Mouse (Mus musculus) hindbrain, embryonic 15.5 days (tissue): ENCODE results near the gene Tuba3a. TPM values are rescaled to one million over a fixed set of nuclear protein-coding genes. Genes with fewer than 3 reads are reported as not detected.
"Not testable (repeated sequence)": the region's sequence is repeated elsewhere in the genome, so short reads cannot be mapped to it uniquely, and the experiment has no call there.

Source experiments
- ATAC-seq: fragments of 200-750 bp; cut with Nextera tagmentation; 2 replicates; pipeline ENCODE4 v1.8.0; 2017; ENCODE audit warnings: low read depth, moderate number of reproducible peaks, moderate TSS enrichment; ENCODE audit not compliant: low FRiP score
- H3K27ac ChIP-seq: fragments of 300-500 bp; sonication (generic); replicated peaks from 2 replicates; pipeline ENCODE4 v1.5.1; 2015; ENCODE audit warnings: mild to moderate bottlenecking, inconsistent platforms
- H3K27me3 ChIP-seq: fragments of 300-500 bp; sonication (generic); 2 replicates; pipeline ENCODE4 v1.6.1; 2015; ENCODE audit warnings: control low read depth, inconsistent platforms
- H3K36me3 ChIP-seq: fragments of 300-500 bp; sonication (generic); 2 replicates; pipeline ENCODE4 v1.6.1; 2015; ENCODE audit warnings: control low read depth, inconsistent platforms
- H3K4me1 ChIP-seq: fragments of 300-500 bp; sonication (generic); replicated peaks from 2 replicates; pipeline ENCODE4 v1.6.1; 2015; ENCODE audit warnings: control low read depth, inconsistent platforms
- H3K4me2 ChIP-seq: fragments of 300-500 bp; sonication (generic); 2 replicates; pipeline ENCODE4 v1.6.1; 2015; ENCODE audit warnings: moderate library complexity, mild to moderate bottlenecking, inconsistent platforms
- H3K4me3 ChIP-seq: fragments of 300-500 bp; sonication (generic); 2 replicates; pipeline ENCODE4 v1.5.1; 2015; ENCODE audit warnings: mild to moderate bottlenecking, inconsistent platforms
- H3K9ac ChIP-seq: fragments of 300-500 bp; sonication (generic); 2 replicates; pipeline ENCODE4 v1.6.1; 2015; ENCODE audit warnings: inconsistent platforms
- H3K9me3 ChIP-seq: fragments of 300-500 bp; sonication (generic); 2 replicates; pipeline ENCODE4 v1.6.1; 2016; ENCODE audit warnings: control low read depth, inconsistent platforms
- WGBS: fragments of 180-500 bp; shearing (Covaris S2); methylation state at CpG from one replicate; pipeline ENCODE4 v1.1.7; 2015; 5-methylcytosine and 5-hydroxymethylcytosine counted together
- polyA plus RNA-seq: library from polyadenylated mRNA; unstranded; fragments of >200 nt; fragmentation: Nextera tagmentation; extraction: Ambion mirVana; gene quantifications from 2 replicates; pipeline ENCODE4 v1.2.1, GENCODE M21; 2015

The Tuba3a gene
- polyA plus RNA-seq, 1 experiment from 2014 or later: not detected

GRCm38 (mm10) chr6:125282721-125283120, 3.1 kb downstream of the Tuba3a start:
- not testable (repeated sequence) for H3K36me3 ChIP-seq, H3K9me3 ChIP-seq, H3K4me2 ChIP-seq, H3K4me3 ChIP-seq, H3K9ac ChIP-seq, H3K27me3 ChIP-seq, H3K27ac ChIP-seq, H3K4me1 ChIP-seq, ATAC-seq
- WGBS: 93% methylated on average over 13 of the region's 13 CpGs

- Histone ChIP-seq H3K4me2 (no peak overlapping the region), H3K27ac (no peak overlapping the region), H3K4me1 (no peaks in the 10 kb centered on the region), H3K27me3 (no peaks in the 10 kb centered on the region), H3K36me3 (no peaks in the 10 kb centered on the region), H3K9me3 (no peaks in the 10 kb centered on the region), H3K4me3 (no peak overlapping the region), H3K9ac (no peak overlapping the region)
- 61% methylated on average over 8 of the region's 8 CpGs for WGBS
- ATAC-seq: no peak
These were observed 6.1 kb downstream of the Tuba3a start for GRCm38 (mm10) chr6:125279729-125280128.

- no peak overlapping the region for H3K4me3 ChIP-seq
- H3K9me3 ChIP-seq: no peaks in the 10 kb centered on the region
- H3K27me3 ChIP-seq: no peaks in the 10 kb centered on the region
- no peak overlapping the region for H3K9ac ChIP-seq
- peaks cover 4% of the 10 kb centered on the region for H3K4me1 ChIP-seq
- H3K27ac ChIP-seq: no peak overlapping the region
- ATAC-seq: no peak
- no peak overlapping the region for H3K4me2 ChIP-seq
- WGBS: 62% methylated on average over 15 of the region's 15 CpGs
- no peaks in the 10 kb centered on the region for H3K36me3 ChIP-seq
These were observed 10.8 kb downstream of the Tuba3a start for GRCm38 (mm10) chr6:125274841-125275563.

- H3K27ac ChIP-seq: no peak overlapping the region
- no peak overlapping the region for H3K4me3 ChIP-seq
- peaks cover 4% of the 10 kb centered on the region for H3K4me1 ChIP-seq
- no peak for ATAC-seq
- no peaks in the 10 kb centered on the region for H3K27me3 ChIP-seq
- WGBS: 79% methylated on average over 10 of the region's 10 CpGs
- H3K4me2 ChIP-seq: no peak overlapping the region
- H3K9ac ChIP-seq: 0 out of 2 replicates have a peak overlapping the region, but pooled peaks have one; percentile 20
- H3K9me3 ChIP-seq: no peaks in the 10 kb centered on the region
- no peaks in the 10 kb centered on the region for H3K36me3 ChIP-seq
These were observed 13.5 kb downstream of the Tuba3a start for GRCm38 (mm10) chr6:125272228-125272785.

- H3K9me3 ChIP-seq: no peaks in the 10 kb centered on the region
- no peaks in the 10 kb centered on the region for H3K27me3 ChIP-seq
- H3K9ac ChIP-seq: peak overlapping the region; percentile 20; the same call in 1 of the 2 replicates
- peak overlapping the region; percentile 50 for H3K4me2 ChIP-seq
- H3K4me3 ChIP-seq: peak overlapping the region; percentile 16; the same call in 1 of the 2 replicates
- H3K4me1 ChIP-seq: peaks cover 4% of the 10 kb centered on the region
- H3K36me3 ChIP-seq: no peaks in the 10 kb centered on the region
- H3K27ac ChIP-seq: no peak overlapping the region
- WGBS: 19% methylated on average over 17 of the region's 17 CpGs
- ATAC-seq: peak; percentile 88
These were observed 14.2 kb downstream of the Tuba3a start for GRCm38 (mm10) chr6:125271455-125272227.

GRCm38 (mm10) chr6:125268799-125269198, 17.0 kb downstream of the Tuba3a start:
- Histone ChIP-seq H3K9me3 (no peaks in the 10 kb centered on the region), H3K27me3 (no peaks in the 10 kb centered on the region), H3K27ac (no peak overlapping the region), H3K4me2 (no peak overlapping the region), H3K9ac (no peak overlapping the region), H3K36me3 (no peaks in the 10 kb centered on the region), H3K4me1 (peaks cover 4% of the 10 kb centered on the region), H3K4me3 (no peak overlapping the region)
- 57% methylated on average over 6 of the region's 6 CpGs for WGBS
- ATAC-seq: no peak

- Histone ChIP-seq H3K27me3 (no peaks in the 10 kb centered on the region), H3K4me2 (no peak overlapping the region), H3K9ac (no peak overlapping the region), H3K4me1 (peaks cover 4% of the 10 kb centered on the region), H3K9me3 (no peaks in the 10 kb centered on the region), H3K4me3 (no peak overlapping the region), H3K36me3 (no peaks in the 10 kb centered on the region), H3K27ac (no peak overlapping the region)
- WGBS: 90% methylated on average over 3 of the region's 3 CpGs
- no peak for ATAC-seq
These were observed 18.4 kb downstream of the Tuba3a start for GRCm38 (mm10) chr6:125267469-125267868.

GRCm38 (mm10) chr6:125266600-125266999, 19.2 kb downstream of the Tuba3a start:
- H3K4me2 ChIP-seq, H3K36me3 ChIP-seq, H3K4me3 ChIP-seq, H3K27me3 ChIP-seq, H3K4me1 ChIP-seq, H3K9me3 ChIP-seq, H3K27ac ChIP-seq, H3K9ac ChIP-seq, ATAC-seq: not testable (repeated sequence)
- 63% methylated on average over 6 of the region's 6 CpGs for WGBS

GRCm38 (mm10) chr6:125266091-125266490, 19.8 kb downstream of the Tuba3a start:
- Histone ChIP-seq H3K4me1 (no peaks in the 10 kb centered on the region), H3K4me3 (no peak overlapping the region), H3K36me3 (no peaks in the 10 kb centered on the region), H3K27ac (no peak overlapping the region), H3K9me3 (no peaks in the 10 kb centered on the region), H3K27me3 (no peaks in the 10 kb centered on the region), H3K9ac (no peak overlapping the region), H3K4me2 (no peak overlapping the region)
- ATAC-seq: no peak
- WGBS: 73% methylated on average over 13 of the region's 13 CpGs

GRCm38 (mm10) chr6:125265239-125265638, 20.6 kb downstream of the Tuba3a start:
- no peak overlapping the region for H3K4me2 ChIP-seq
- ATAC-seq: no peak

GRCm38 (mm10) chr6:125264219-125264618, 21.6 kb downstream of the Tuba3a start:
- Histone ChIP-seq H3K36me3 (no peaks in the 10 kb centered on the region), H3K27ac (no peak overlapping the region), H3K4me2 (no peak overlapping the region), H3K27me3 (no peaks in the 10 kb centered on the region), H3K9me3 (no peaks in the 10 kb centered on the region), H3K4me3 (no peak overlapping the region), H3K9ac (no peak overlapping the region), H3K4me1 (no peaks in the 10 kb centered on the region)
- ATAC-seq: no peak
- 83% methylated on average over 9 of the region's 9 CpGs for WGBS

More at GRCm38 (mm10) chr6:125265239-125265638, 20.6 kb downstream of the Tuba3a start:
- Histone ChIP-seq H3K9me3 (no peaks in the 10 kb centered on the region), H3K36me3 (no peaks in the 10 kb centered on the region), H3K9ac (no peak overlapping the region), H3K27ac (no peak overlapping the region), H3K4me3 (no peak overlapping the region), H3K27me3 (no peaks in the 10 kb centered on the region), H3K4me1 (no peaks in the 10 kb centered on the region)
- WGBS: 45% methylated on average over 10 of the region's 10 CpGs

- no peak for ATAC-seq
- Histone ChIP-seq H3K4me3 (no peak overlapping the region), H3K9ac (no peak overlapping the region), H3K4me2 (no peak overlapping the region), H3K9me3 (no peaks in the 10 kb centered on the region), H3K36me3 (no peaks in the 10 kb centered on the region), H3K4me1 (no peaks in the 10 kb centered on the region), H3K27me3 (no peaks in the 10 kb centered on the region), H3K27ac (no peak overlapping the region)
- 83% methylated on average over 10 of the region's 10 CpGs for WGBS
These were observed 25.8 kb downstream of the Tuba3a start for GRCm38 (mm10) chr6:125260006-125260555.
